Mouse (Mus musculus) ES-E14 (cell line): Measurements from ENCODE around the gene Cnga3.

ENCODE experiments used
- CHD2 ChIP-seq: IDR thresholded peaks from 2 replicates; pipeline ENCODE4 v1.6.1; 2014; ENCODE audit warnings: mild to moderate bottlenecking, low read depth, low read length, inconsistent platforms
- HCFC1 ChIP-seq: IDR thresholded peaks from 2 replicates; pipeline ENCODE4 v1.6.1; 2012; ENCODE audit warnings: low read length, inconsistent platforms, borderline replicate concordance; ENCODE audit not compliant: insufficient read depth
- MAFK ChIP-seq: IDR thresholded peaks from 2 replicates; pipeline ENCODE4 v1.6.1; 2014; ENCODE audit warnings: mild to moderate bottlenecking, low read depth, low read length, inconsistent platforms; ENCODE audit not compliant: insufficient read depth
- ZC3H11A ChIP-seq: IDR thresholded peaks from 2 replicates; pipeline ENCODE4 v1.6.1; 2012; ENCODE audit warnings: low read depth, mild to moderate bottlenecking, inconsistent platforms, low read length, borderline replicate concordance
- ZNF384 ChIP-seq: IDR thresholded peaks from 2 replicates; pipeline ENCODE4 v1.6.1; 2012; ENCODE audit warnings: low read depth, low read length, inconsistent platforms

GRCm38 (mm10) chr1:37177874-37178273, 36.4 kb upstream of the Cnga3 start:
- no peak for TF ChIP-seq HCFC1
- TF ChIP-seq CHD2, result no peak
- TF ChIP-seq MAFK, result no peak
- no peak for TF ChIP-seq ZC3H11A
- TF ChIP-seq ZNF384, result no peak
